Mouse (Mus musculus): ENCODE measurements around the gene Sppl3.
"Not testable (repeated sequence)": the region's sequence is repeated elsewhere in the genome, so short reads cannot be mapped to it uniquely, and the experiment has no call there.

Gene Sppl3

DNA sequence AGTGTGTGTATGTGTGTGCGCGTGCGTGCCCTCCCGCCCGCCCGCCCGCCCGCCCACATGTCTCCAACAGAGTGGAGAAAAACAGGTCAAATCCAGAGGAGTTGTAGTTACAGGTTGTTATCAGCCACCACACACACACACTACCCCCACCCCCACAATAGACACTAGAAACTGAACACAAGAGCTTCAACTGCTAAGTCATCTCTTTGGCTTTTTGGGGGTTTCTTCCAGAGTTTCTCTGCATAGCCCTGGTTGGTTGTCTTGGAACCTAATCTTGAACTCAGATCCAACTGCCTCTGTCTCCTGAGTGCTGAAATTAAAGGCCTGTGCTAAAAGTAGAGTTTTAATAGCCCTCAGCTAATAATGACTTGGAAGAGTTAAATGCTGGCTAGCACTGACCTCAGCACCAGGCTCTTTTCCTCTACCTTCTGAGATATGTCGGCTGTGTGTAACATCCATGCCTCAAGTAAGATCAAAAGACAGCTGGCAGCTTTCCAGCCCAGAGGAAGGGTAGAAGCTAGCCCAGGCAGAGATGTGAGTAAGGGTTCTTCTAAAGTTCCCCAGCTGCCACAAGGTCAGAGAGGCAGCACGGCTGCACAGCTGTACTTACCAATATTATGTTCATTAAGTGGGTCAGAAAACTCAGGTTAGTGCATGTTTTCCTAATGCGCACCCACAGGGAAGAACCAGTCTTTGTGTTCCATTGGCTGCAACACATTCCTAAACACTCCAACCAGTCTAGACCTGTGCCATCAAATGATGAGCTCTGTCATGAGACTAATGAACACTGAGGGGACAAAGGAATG lies 60.4 kb downstream of the Sppl3 start:
- peak; percentile 59 to 82 for DNase-seq (ENCODE audit: inconsistent age in 2 of 2, low spot score in 1 of 2)

DNA sequence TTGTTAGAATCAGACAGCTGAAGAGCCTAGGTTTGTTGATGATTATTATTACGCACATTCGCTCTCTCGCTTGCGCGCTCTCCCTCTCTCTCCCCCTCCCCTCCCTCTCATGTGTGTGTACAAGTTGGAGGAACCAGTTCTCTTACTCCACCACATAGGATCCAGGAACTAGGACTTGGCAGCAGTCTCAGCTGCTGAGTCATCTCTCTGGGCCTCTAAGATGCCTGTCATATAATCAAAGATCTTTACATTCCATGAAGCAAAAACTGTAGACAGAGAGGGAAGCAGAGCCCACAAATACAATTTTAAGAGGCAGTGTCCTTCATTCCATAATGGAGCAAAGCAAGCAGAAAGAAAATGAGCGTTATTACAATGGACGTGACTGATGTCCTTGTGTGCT lies 61.2 kb downstream of the Sppl3 start:
- peak; percentile 38 to 76 for DNase-seq (ENCODE audit: inconsistent age in 2 of 2, low spot score in 1 of 2)

GRCm38 (mm10) chr5:115073306-115073705 lies 62.4 kb downstream of the Sppl3 start:
- DNase-seq (ENCODE audit: inconsistent age in 2 of 2, low spot score in 1 of 2), result not testable (repeated sequence)

DNA sequence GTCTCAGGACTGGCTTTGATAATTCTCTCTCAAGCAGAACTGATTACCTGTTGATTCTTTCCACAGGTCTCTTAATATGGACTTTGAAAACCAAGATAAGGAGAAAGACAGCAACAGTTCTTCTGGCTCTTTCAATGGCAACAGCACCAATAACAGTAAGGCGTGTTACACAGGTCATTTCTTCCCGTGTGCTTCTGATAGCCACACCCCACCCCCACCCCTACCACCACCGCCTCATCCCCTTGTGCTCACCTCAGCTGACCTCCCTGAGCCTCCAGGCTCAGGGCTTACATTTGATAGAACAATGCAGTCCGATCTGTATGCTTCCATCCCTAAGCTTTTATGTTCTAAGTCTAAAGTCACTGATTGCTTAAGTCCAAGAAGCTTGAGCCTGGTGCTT lies 63.8 kb downstream of the Sppl3 start:
- DNase-seq (ENCODE audit: inconsistent age in 2 of 2, low spot score in 1 of 2), result no peak

DNA sequence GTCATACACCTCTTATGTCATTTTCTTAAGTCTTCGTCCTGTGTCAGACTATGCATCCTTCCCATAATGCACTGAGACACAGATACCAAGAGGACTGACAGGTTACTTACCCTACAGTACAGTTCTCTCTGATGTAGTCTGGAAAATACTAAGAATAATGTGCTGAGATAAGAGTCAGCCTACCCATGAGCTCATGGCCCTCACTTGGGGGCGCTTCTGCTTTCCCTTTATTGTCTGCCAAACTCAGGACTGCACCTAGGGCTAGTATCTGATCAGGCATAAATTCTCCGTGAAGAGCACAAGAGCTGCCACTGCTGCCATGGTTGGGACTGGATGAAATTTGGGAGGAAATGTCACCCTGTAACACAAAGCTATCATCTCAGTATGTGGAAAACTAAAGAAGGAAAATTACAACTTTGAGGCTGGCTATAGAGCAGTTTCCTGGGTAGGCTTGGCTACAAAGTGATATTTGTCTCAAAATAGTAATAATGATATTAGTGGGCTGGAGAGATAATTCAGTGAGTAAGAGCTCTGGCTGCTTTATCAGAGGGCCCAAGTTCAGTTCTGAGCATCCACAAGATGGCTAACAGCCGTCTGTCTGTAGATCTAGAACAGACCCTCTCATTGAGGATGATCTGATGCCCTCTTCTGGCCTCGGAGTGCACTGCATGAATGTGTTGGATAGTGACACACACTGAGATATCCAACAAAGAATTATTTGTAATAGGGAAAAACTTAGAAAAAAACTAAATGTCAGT lies 65.4 kb downstream of the Sppl3 start:
- peak; percentile 67 to 91 for DNase-seq (ENCODE audit: inconsistent age in 2 of 2, low spot score in 1 of 2)

- no peak for DNase-seq (ENCODE audit: inconsistent age in 2 of 2, low spot score in 1 of 2)
Measured at GRCm38 (mm10) chr5:115081636-115082035, 70.7 kb downstream of the Sppl3 start.

DNA sequence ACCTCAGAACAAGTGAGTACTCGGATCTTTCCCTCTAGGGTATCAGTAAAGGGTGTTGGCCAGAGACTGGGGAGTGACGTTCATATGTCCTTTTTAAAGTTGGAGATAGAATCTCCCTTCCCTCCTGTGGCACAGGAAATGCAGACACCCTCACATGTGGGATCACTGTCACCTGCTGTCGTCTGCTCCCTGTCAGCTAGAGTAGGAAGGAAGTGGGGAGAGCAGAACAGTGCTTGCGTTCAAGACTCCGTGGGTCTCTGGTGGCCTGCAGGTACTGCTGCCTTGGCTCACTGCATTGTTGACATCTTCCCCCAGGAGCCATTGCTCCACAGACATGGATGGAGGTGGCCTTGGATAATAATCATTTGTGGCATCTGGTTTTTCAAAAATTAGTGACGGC lies 72.6 kb downstream of the Sppl3 start:
- DNase-seq (ENCODE audit: inconsistent age in 2 of 2, low spot score in 1 of 2), result no peak

DNA sequence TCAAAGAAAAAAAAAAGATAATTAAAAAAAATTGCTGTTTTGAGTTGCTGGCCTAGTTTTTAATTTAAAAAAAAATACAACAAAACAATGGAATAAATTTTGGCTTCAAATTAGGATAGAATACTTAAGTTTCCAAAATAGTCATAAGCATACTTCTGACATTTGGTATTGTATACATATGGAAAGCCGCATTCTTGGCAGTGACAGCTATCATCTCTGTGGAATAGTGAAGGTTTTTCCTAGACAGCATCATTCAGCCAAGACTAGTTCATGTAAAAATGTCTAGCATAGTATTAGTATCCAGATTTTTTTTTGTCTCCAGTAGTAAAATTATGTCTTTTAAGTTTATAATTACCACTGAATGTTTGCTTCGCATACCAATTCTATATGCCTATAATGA lies 74.7 kb downstream of the Sppl3 start:
- DNase-seq (ENCODE audit: inconsistent age in 2 of 2, low spot score in 1 of 2), result no peak

GRCm38 (mm10) chr5:115089592-115090268 lies 78.8 kb downstream of the Sppl3 start:
- no peak for DNase-seq (ENCODE audit: inconsistent age in 2 of 2, low spot score in 1 of 2)

- DNase-seq (ENCODE audit: inconsistent age in 2 of 2, low spot score in 1 of 2), result no peak
Measured at GRCm38 (mm10) chr5:115091015-115091414, 80.1 kb downstream of the Sppl3 start.

- DNase-seq (ENCODE audit: inconsistent age in 2 of 2, low spot score in 1 of 2), result no peak
Measured at GRCm38 (mm10) chr5:115091776-115092175, 80.8 kb downstream of the Sppl3 start.

DNA sequence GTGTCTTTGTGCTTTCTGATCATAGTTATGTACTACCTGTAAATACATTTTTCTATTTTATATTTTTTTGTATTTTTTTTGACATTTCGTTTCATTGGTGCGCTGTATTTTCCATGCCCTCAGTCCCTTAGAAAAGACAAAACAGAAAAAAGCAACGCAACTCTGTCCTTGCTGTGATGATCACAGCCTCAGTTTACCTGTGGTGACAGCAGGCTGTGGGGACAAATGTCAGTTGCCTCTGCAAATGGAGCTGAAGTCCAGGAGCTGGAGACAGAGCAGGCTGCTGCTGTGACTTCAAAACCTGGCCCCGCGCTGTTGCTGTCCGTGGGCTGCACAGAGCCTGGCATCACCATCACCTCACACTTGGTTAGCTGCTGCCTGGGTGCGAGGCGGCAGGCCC lies 87.3 kb downstream of the Sppl3 start, which contains the start of gene Gm10401:
Gene Gm10401, minus strand, starts transcription at position 101 of the 400 bp plus-strand sequence.
- no peak for DNase-seq (ENCODE audit: inconsistent age in 2 of 2, low spot score in 1 of 2)

DNA sequence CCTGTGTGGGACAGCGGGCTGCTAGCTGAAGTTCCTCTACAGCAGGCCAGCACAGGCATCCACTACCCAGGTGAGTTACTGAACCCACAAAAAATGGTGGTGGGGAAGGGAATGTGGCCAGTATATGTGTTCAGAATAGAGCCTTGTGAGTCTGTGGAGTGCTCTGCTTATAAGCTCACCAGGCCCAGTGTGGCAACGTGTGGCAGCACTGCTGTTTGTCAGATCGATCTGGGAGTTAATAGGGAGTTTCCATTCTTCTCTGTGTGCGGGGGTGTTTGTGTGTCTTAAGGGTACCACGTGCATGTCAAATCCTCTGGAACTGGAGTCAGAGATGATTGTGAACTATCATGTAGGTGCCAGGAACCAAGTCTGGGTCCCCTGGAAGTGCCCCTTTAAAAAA lies 88.6 kb downstream of the Sppl3 start:
- no peak for DNase-seq (ENCODE audit: inconsistent age in 2 of 2, low spot score in 1 of 2)

DNA sequence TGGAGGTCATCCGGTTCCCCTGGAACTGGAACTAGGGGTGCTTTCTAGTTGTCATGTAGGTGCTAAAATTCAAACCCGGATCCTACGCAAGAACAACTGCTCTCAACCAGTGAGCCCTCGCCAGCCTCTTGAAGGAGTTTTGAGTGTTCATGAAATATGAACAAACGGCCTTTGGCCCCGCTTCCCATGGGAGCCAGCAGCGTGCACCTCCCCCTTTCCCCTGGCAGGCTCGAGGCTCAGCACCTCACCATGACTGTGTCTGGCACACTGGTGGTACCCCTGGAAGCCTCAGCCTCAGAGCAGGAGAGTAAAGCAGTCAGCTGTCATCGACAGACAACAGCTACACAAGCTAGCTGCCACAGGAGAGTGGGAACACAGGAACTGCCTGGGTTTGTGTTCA lies 89.1 kb downstream of the Sppl3 start:
- DNase-seq (ENCODE audit: inconsistent age in 2 of 2, low spot score in 1 of 2), result peak in 1 of 2 experiments; percentile 70

GRCm38 (mm10) chr5:115100473-115100872 lies 89.5 kb downstream of the Sppl3 start:
- no peak for DNase-seq (ENCODE audit: inconsistent age in 2 of 2, low spot score in 1 of 2)

- no peak for DNase-seq (ENCODE audit: inconsistent age in 2 of 2, low spot score in 1 of 2)
Measured at GRCm38 (mm10) chr5:115102231-115102630, 91.3 kb downstream of the Sppl3 start.

GRCm38 (mm10) chr5:115103253-115103652 lies 92.3 kb downstream of the Sppl3 start:
- DNase-seq (ENCODE audit: inconsistent age in 2 of 2, low spot score in 1 of 2), result not testable (repeated sequence)

GRCm38 (mm10) chr5:115111156-115111555 lies 100.2 kb downstream of the Sppl3 start:
- no peak for DNase-seq (ENCODE audit: inconsistent age in 2 of 2, low spot score in 1 of 2)

DNA sequence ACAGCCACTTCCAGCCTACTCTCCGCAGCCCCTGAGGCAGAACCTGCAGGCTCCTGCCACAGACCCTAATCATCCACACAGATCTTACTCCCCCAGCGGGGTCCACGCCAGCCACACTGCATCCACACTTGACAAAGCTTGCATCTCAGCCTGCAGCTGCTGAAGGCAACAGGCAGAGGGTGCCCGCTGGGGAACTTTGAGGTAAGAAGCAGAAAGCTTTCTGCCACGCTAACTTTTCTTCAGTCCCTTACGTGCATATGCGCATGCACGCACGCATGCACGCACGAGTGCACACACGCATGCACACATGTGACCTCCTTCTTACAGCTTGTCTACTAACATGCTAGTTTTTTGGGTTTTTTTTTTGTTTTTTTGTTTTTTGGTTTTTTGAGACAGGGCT lies 102.3 kb downstream of the Sppl3 start:
- no peak for DNase-seq (ENCODE audit: inconsistent age in 2 of 2, low spot score in 1 of 2)

DNA sequence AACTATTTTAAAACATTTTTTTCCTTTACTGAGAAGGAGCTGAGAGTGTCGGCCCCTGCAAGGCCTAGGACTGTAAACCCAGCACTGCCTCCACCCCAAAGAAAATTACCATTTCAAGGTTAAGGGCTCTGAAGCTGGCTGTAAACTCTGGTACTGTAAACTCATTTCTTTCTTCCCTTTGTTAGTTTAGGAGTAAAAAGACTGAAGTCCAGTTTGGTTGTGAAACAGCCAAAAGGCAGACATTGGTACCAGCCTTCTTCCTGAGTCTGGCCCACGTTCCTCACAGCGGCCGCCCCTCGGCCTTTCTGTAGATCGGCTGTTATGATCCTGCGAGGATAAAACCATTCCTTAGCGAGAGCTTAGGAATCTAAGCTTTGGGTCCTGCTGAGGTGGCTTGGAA lies 103.6 kb downstream of the Sppl3 start:
- DNase-seq (ENCODE audit: inconsistent age in 2 of 2, low spot score in 1 of 2), result no peak

GRCm38 (mm10) chr5:115116426-115116825 lies 105.5 kb downstream of the Sppl3 start:
- DNase-seq (ENCODE audit: inconsistent age in 2 of 2, low spot score in 1 of 2), result no peak

DNA sequence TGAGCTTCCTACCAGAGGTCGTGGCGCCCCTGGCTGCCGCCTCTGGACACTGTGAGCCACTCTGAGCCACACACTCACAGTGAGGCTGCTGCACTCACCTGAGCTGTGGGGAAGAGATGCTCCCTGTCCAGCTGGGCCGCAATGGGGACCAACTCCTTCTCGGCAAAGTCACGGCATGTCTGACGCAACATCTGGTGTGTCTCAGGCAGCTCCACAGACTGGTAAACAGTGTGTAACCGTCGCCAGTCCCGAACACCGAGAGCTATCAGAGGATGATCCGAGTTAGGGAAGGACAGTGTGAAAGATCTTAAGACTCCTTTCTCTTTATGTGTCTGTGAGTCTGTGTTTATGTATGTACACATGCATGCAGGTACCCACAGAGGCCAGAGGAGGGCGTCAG lies 106.5 kb downstream of the Sppl3 start:
- DNase-seq (ENCODE audit: inconsistent age in 2 of 2, low spot score in 1 of 2), result no peak
